Mouse (Mus musculus) liver, embryonic 14.5 days (tissue): Measurements from ENCODE around the gene Stat4.

Experiments
- CTCF ChIP-seq: IDR thresholded peaks from 2 replicates; pipeline ENCODE4 v1.5.1; 2016; ENCODE audit warnings: antibody characterized with exemption, low read depth, control low read depth
- EP300 ChIP-seq: IDR thresholded peaks from 2 replicates; pipeline ENCODE4 v1.6.1; 2016; ENCODE audit warnings: antibody characterized with exemption, low read depth

GRCm38 (mm10) chr1:52112301-52112700 lies 125.4 kb downstream of the Stat4 start:
- TF ChIP-seq EP300 (no peak), CTCF (no peak)
